Mouse (Mus musculus): ENCODE data around the gene Rnf115.
"Not testable (repeated sequence)": the region's sequence is repeated elsewhere in the genome, so short reads cannot be mapped to it uniquely, and the experiment has no call there.

Gene Rnf115

GRCm38 (mm10) chr3:96707903-96708683 lies 19.4 kb upstream of the Rnf115 start, which contains the start of gene Nudt17:
TSS of gene Nudt17 (minus strand) at chr3:96708562.
- peak; percentile 56 for DNase-seq (ENCODE audit: low spot score)

- DNase-seq (ENCODE audit: low spot score), result no peak
Measured at GRCm38 (mm10) chr3:96708684-96709064, 18.8 kb upstream of the Rnf115 start.

GRCm38 (mm10) chr3:96714286-96714685 lies 13.2 kb upstream of the Rnf115 start:
- no peak for DNase-seq (ENCODE audit: low spot score)

GRCm38 (mm10) chr3:96715854-96716253 lies 11.6 kb upstream of the Rnf115 start:
- no peak for DNase-seq (ENCODE audit: low spot score)

- no peak for DNase-seq (ENCODE audit: low spot score)
Measured at GRCm38 (mm10) chr3:96719173-96719572, 8.3 kb upstream of the Rnf115 start.

GRCm38 (mm10) chr3:96727828-96728633 lies 567 bp downstream of the Rnf115 start:
- peak; percentile 23 for DNase-seq (ENCODE audit: low spot score)

- DNase-seq (ENCODE audit: low spot score), result no peak
Measured at GRCm38 (mm10) chr3:96728634-96729402, 1.4 kb downstream of the Rnf115 start.

GRCm38 (mm10) chr3:96729403-96729784 lies 1.9 kb downstream of the Rnf115 start:
- DNase-seq (ENCODE audit: low spot score), result peak; percentile 45

GRCm38 (mm10) chr3:96730785-96731184 lies 3.3 kb downstream of the Rnf115 start:
- no peak for DNase-seq (ENCODE audit: low spot score)

GRCm38 (mm10) chr3:96733984-96734383 lies 6.5 kb downstream of the Rnf115 start:
- DNase-seq (ENCODE audit: low spot score), result no peak

GRCm38 (mm10) chr3:96735200-96735599 lies 7.7 kb downstream of the Rnf115 start:
- DNase-seq (ENCODE audit: low spot score), result no peak

- no peak for DNase-seq (ENCODE audit: low spot score)
Measured at GRCm38 (mm10) chr3:96737013-96737740, 9.7 kb downstream of the Rnf115 start.

GRCm38 (mm10) chr3:96737995-96738394 lies 10.5 kb downstream of the Rnf115 start:
- DNase-seq (ENCODE audit: low spot score), result no peak

- DNase-seq (ENCODE audit: low spot score), result not testable (repeated sequence)
Measured at GRCm38 (mm10) chr3:96740279-96740678, 12.8 kb downstream of the Rnf115 start.

GRCm38 (mm10) chr3:96744348-96744747 lies 16.9 kb downstream of the Rnf115 start:
- DNase-seq (ENCODE audit: low spot score), result no peak

GRCm38 (mm10) chr3:96746829-96747228 lies 19.4 kb downstream of the Rnf115 start:
- DNase-seq (ENCODE audit: low spot score), result no peak

- DNase-seq (ENCODE audit: low spot score), result no peak
Measured at GRCm38 (mm10) chr3:96755935-96756334, 28.5 kb downstream of the Rnf115 start.

- no peak for DNase-seq (ENCODE audit: low spot score)
Measured at GRCm38 (mm10) chr3:96757691-96758090, 30.2 kb downstream of the Rnf115 start.

- DNase-seq (ENCODE audit: low spot score), result no peak
Measured at GRCm38 (mm10) chr3:96759695-96760094, 32.2 kb downstream of the Rnf115 start.

- DNase-seq (ENCODE audit: low spot score), result peak; percentile 13
Measured at GRCm38 (mm10) chr3:96764528-96764927, 37.1 kb downstream of the Rnf115 start.

GRCm38 (mm10) chr3:96769971-96770370 lies 42.5 kb downstream of the Rnf115 start:
- DNase-seq (ENCODE audit: low spot score), result no peak

GRCm38 (mm10) chr3:96772949-96773348 lies 45.5 kb downstream of the Rnf115 start:
- DNase-seq (ENCODE audit: low spot score), result no peak

All from T-cell, adult 2 months (primary cell).